Mouse (Mus musculus): Measurements from ENCODE around the gene Golm1. TPM values are rescaled to one million over a fixed set of nuclear protein-coding genes. Genes with fewer than 3 reads are reported as not detected.

Gene Golm1
- total RNA-seq, 2 experiments from 2014 or later, result 5.9 to 6.8 TPM

- DNase-seq, result no peak
- intact Hi-C loops (cut with DNase I), result no loop called here
These were observed 25.8 kb downstream of the Golm1 start for GRCm38 (mm10) chr13:59649781-59650180.

GRCm38 (mm10) chr13:59648598-59648997 lies 27.0 kb downstream of the Golm1 start:
- intact Hi-C loops (cut with DNase I), result no loop called here
- no peak for DNase-seq

- intact Hi-C loops (cut with DNase I), result no loop called here
- DNase-seq, result no peak
These were observed 28.1 kb downstream of the Golm1 start for GRCm38 (mm10) chr13:59647484-59647883.

DNA sequence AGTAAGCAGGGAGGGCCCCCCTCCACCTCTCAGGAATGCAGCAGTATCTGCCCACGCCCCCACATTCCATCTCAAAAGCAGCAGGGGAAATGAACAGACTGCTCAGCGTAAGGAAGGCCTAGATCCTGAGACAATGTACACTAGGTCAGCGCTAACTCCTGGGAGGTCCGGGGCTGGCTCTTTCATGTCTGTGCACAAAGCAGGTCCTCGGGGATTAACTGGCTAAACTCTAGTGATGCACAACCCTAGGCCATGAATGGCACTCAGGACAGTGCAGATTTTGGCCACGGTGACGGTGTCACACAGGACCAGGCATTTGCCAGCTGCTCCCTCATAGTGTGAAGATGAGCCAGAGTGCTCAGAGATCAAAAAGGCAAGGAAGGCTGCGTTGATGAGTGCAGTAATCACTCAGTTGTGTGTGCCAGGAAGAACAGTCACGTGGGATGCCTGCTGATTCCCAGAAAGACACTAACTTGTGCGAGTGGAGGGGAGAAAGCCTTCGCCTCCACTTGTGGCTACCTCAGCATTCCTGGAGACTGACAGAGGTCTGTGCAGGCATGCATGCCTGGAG lies 28.9 kb downstream of the Golm1 start:
- intact Hi-C loops (cut with DNase I), result no loop called here
- DNase-seq, result no peak

DNA sequence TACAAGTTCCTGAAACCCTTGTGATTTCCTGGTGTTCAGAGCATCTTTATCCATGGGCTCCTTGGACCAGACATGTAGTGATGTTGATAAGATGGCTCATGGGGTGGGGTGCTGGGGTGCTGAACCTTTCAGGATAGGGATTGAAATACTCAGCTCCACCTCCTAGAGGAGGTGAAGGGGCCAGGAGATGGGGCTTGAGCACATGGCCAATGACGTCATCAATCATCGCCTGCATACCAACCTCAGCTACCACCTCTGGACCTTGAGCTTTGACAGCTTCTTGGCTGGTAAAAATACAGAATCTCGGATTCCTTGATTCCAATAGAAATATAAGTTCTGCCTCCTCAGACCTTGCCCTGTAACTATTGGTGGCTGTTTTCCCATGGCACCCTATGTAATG lies 30.1 kb downstream of the Golm1 start:
- intact Hi-C loops (cut with DNase I), result no loop called here
- no peak for DNase-seq

DNA sequence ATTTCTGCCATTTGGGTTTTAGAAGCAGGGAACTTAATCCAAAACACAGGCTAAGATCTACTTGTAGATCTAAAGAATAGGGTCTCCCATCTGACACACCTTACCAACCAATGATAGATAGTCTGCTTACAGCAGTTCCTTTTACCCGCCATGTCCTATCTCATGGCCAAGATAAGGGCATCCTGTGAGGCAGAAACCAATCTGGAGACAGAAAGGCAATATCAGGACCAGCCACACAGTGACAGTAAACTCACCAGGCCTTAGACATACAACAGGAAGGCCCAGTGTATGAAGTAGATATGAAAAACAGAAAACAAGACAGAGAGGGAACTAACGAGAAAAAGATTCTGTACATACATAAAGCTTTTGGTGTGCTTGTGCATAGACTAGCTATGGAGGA lies 32.8 kb downstream of the Golm1 start:
- no peak for DNase-seq
- intact Hi-C loops (cut with DNase I), result no loop called here

- intact Hi-C loops (cut with DNase I), result no loop called here
- peak in 1 of 2 experiments; percentile 31 for DNase-seq
These were observed 35.5 kb downstream of the Golm1 start for GRCm38 (mm10) chr13:59640178-59640440.

DNA sequence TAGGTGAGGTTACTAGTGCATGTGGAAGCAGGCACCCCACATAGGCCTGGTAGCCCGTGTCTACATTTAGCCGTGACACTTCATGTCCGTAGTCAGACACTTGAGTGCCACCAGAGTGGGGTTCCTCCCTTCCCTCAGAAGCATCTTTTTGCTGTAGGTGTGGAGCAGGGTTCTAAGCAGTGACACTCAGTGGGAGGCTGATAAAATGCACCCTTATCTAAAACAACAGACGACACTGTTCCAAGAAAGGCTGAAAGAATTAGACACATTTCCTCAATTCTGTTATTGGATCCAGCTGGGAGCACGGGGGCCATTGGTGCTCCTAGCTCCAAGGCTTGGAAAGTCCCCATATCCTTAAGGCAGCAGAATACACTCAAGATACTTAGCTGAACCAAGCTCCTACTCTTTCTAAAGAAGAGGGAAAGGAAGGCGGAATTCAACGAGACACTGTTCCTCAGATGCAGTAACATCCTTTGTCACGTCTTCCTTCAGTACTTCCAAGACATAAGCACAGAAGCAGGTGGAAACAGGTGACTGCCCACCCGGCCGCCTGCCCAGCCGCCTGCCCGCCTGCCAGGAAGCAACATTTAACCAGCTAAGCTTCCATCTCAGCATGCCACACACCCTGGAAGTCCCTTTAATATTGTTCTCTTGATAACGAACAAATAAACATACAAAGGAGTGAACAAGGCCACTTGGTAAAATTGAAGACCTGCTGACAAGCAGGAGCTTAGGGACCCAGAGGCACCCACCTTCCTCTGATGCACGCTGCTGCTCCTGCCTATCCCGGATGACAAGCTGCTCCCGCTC lies 36.0 kb downstream of the Golm1 start:
- intact Hi-C loops (cut with DNase I), result no loop called here
- DNase-seq, result no peak

DNA sequence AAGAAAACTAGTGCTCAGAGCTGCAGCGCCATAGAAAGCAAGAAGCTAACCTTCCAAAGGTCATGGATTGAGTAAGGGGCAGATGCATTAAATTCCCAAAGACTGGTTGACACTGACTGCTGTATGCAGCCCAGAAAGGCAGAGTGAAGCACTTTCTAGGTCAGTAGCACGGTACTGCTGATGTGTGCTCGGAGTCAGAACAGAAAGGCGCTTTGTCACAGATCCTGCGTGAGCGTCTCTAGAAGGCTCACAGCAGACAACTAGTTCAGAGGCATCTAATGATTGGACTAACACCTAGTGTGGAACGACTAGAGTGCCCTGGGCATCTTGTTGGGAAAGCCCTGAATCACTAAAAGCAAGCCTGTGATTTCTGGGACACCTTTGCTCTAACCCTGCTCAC lies 37.8 kb downstream of the Golm1 start:
- DNase-seq, result no peak
- intact Hi-C loops (cut with DNase I), result no loop called here

GRCm38 (mm10) chr13:59634637-59635036 lies 41.0 kb downstream of the Golm1 start:
- intact Hi-C loops (cut with DNase I), result no loop called here
- no peak for DNase-seq

GRCm38 (mm10) chr13:59626739-59627138 lies 48.9 kb downstream of the Golm1 start:
- intact Hi-C loops (cut with DNase I), result no loop called here

GRCm38 (mm10) chr13:59624903-59625302 lies 50.7 kb downstream of the Golm1 start:
- DNase-seq, result no peak
- intact Hi-C loops (cut with DNase I), result no loop called here

More at GRCm38 (mm10) chr13:59626739-59627138, 48.9 kb downstream of the Golm1 start:
- DNase-seq, result no peak

GRCm38 (mm10) chr13:59624389-59624788 lies 51.2 kb downstream of the Golm1 start:
- no peak for DNase-seq
- intact Hi-C loops (cut with DNase I), result no loop called here

GRCm38 (mm10) chr13:59621643-59622489 lies 53.7 kb downstream of the Golm1 start:
- no peak for DNase-seq
- intact Hi-C loops (cut with DNase I), result no loop called here

GRCm38 (mm10) chr13:59618463-59618862 lies 57.1 kb downstream of the Golm1 start:
- DNase-seq, result no peak
- intact Hi-C loops (cut with DNase I), result no loop called here

GRCm38 (mm10) chr13:59615554-59615953 lies 60.1 kb downstream of the Golm1 start:
- DNase-seq, result no peak
- intact Hi-C loops (cut with DNase I), result no loop called here

DNA sequence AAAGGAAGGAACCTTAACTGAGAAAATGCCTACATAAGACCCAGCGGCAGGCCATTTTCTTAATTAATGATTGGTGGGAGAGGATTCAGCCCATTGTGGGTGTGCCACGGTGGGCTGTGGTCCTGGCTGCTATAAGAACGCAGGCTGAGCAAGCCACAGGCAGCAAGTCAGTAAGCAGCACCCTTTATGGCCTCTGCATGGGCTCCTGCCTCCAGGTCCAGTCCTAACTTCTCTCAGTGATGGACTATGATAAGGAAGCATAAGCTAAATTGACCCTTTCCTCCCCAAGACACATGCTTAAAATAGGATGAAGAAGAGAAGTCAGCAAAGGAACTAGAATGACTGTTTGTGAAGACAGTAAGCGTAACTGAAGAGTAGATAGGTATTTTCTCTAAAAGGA lies 60.5 kb downstream of the Golm1 start:
- no peak for DNase-seq
- intact Hi-C loops (cut with DNase I), result no loop called here

DNA sequence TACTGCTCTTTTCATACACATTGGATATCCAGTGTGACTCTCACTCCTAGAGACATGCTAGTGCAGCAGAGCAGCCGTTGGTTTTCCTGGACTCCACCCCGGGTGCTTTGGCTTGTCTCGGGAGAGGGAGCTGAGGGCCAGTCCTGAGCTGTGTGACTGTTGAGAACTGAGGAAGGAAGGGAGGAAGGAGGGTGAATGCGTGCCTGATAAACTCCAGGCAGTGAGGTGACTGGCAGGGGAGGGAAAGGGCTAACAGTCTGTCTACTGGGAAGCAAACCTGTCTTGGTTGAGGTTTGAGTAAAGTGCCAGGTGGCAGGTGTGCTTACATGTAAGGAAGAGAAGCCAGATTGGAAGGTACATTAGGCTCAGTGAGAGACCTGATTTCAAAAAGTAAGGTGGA lies 61.7 kb downstream of the Golm1 start:
- intact Hi-C loops (cut with DNase I), result no loop called here
- DNase-seq, result no peak

- intact Hi-C loops (cut with DNase I), result no loop called here
- DNase-seq, result no peak
These were observed 65.2 kb downstream of the Golm1 start for GRCm38 (mm10) chr13:59610437-59610836.

DNA sequence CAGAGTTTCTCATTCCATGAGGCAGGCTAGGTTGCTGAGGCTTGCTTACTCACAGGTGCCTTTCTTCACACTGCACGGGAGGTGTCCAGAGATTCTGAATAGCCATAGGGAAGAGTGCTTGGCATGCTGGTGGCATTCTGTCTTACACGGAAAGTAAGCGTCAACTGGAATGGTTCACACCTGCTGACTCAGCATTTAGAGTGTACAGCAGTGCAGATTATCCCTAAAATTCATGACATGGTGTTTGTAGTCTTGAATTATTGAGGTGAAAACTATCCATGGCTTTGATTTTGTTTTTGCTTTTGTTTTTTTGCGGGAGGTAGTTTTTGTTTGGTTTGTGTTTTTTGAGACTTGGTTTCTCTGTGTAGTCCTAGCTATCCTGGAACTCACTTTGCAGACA lies 65.7 kb downstream of the Golm1 start:
- intact Hi-C loops (cut with DNase I), result no loop called here
- no peak for DNase-seq

- intact Hi-C loops (cut with DNase I), result no loop called here
- no peak for DNase-seq
These were observed 70.2 kb downstream of the Golm1 start for GRCm38 (mm10) chr13:59605221-59605922.
